Mouse (Mus musculus): Measurements from ENCODE around the gene Serpina11.
"Not testable (repeated sequence)": the region's sequence is repeated elsewhere in the genome, so short reads cannot be mapped to it uniquely, and the experiment has no call there.

Serpina11 gene

DNA sequence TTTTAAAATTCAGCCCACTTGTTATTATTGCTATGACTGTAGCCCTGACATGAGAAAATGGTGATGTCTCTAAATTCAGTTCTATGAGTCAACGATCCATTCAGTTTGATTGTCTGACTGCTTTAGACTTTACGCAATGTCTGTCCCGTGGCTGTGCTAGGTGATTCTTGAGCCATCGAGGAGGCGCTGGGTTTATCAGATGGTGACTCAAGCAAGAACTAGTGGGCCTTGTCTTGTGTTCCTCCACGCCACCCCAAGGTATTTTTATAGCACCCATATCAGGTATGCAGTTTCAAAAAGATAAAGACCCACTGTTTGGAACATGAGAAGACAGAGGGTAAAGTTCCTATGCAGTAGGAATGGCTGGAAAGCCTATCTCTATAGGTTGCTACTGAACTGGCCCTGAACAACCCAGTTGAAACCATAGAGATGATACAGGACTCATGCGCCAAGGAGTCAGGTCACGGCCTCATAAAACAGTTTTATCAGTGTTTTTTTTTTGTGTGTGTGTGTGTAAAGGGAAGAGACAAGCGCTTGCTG, 20.1 kb downstream of the Serpina11 start:
- no peak for DNase-seq

GRCm38 (mm10) chr12:103966761-103967160, 23.0 kb downstream of the Serpina11 start:
- DNase-seq: no peak

DNA sequence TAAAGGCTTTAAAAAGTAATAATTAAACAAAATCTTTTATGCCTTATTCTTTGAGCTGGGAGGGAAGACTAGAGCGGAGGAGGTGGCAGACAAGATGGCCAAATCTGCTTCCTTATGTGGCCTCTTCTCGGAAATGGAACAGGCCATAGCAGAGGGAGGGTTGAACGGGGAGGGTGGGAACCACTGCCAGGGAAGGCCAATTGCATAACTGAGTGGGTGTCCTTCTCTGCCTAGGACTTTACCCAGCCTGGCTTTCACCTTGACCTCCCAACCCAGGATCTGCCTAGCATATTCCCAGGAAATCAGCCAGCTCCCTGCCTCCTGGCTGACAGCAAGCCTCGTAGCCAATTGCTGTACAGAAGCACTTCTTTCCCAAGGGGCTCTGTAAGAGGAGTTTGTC, 26.5 kb downstream of the Serpina11 start:
- DNase-seq: no peak

- no peak for DNase-seq
Measured at GRCm38 (mm10) chr12:103962860-103963259, 26.9 kb downstream of the Serpina11 start.

DNA sequence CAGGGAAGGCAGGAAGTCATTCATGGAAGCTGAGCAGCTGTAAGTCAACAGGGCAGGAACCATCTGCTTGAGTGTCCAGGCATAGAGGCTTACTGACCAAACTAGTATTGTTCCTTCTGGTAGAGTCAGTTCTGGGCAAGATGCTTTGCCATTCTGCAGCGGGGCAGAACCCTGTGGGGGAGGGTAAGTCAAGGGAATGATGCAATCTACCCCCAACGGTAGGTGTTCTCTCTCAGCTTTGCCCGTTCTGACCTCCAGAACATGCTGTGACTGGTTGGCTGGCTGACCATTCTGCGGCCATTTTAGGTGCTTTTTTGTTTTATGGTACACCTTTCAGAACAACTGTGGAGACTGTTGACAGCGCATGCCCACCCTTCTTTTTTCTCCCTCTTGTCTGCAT, 27.4 kb downstream of the Serpina11 start:
- DNase-seq: no peak

DNA sequence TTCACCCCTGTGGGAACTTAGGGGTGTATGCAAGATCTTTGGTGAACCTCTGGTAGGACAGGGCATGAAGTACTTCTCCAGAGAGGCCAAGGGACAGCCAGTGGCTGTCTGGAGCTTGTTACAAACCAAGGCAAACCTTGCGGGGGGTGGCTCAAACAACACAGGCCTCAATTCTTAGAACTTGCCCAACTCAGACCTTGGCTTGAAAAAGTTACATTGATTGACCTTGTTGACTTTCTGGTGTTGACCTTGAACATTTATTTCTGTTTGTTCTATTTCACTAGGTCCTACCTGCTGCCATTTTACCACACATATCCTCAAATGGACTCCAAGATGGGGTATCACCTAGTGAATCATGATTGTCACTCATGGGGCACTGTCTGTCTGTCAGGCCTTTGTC, 28.0 kb downstream of the Serpina11 start:
- no peak for DNase-seq

GRCm38 (mm10) chr12:103958798-103959197, 31.0 kb downstream of the Serpina11 start, which contains the start of gene Serpina1e:
Serpina1e (minus strand) TSS chr12:103958975.
- no peak for DNase-seq

DNA sequence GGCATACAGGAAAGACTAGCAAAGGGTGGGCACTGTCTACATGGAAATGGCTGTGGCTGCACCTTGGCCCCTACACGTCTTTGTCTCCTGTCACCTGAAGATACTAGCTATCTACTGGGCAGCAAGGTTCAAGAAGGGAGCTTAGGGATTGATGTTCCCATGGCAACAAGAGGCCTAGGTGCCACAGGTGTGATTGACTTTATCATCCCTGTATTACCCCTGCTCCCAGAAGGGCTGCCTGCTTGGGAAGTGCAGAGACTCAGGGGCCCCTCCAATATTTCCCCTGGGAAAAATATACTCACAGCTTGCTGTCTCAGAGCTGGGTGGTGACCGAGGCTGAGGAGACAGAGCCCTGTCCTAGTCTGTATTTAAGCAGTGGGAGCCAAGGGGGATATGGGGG, 33.2 kb downstream of the Serpina11 start:
- not testable (repeated sequence) for DNase-seq

GRCm38 (mm10) chr12:103952972-103953371, 36.8 kb downstream of the Serpina11 start:
- not testable (repeated sequence) for DNase-seq

DNA sequence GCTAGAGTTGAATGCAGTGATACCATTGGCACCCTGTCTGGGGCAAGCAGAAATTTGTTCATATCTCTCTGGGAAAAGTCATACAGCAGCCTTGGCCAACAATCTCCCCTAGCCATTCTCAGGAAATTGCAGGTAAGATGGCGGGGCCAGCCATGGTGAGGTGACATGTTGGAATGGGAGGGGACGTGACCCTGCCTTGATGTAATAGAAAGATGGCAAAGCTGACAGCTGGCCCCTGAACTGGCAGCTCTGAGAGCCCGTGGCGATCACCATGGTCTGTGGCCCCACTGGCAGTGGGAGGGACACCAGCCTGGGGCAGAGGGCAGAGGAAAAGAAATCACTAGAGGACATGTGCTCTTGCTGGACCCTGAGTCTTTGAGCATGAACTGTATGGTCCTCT, 43.5 kb downstream of the Serpina11 start:
- DNase-seq: no peak

All from spleen, adult 18-20 months (tissue).